Mouse (Mus musculus): ENCODE measurements around the gene Cbl.

DNA sequence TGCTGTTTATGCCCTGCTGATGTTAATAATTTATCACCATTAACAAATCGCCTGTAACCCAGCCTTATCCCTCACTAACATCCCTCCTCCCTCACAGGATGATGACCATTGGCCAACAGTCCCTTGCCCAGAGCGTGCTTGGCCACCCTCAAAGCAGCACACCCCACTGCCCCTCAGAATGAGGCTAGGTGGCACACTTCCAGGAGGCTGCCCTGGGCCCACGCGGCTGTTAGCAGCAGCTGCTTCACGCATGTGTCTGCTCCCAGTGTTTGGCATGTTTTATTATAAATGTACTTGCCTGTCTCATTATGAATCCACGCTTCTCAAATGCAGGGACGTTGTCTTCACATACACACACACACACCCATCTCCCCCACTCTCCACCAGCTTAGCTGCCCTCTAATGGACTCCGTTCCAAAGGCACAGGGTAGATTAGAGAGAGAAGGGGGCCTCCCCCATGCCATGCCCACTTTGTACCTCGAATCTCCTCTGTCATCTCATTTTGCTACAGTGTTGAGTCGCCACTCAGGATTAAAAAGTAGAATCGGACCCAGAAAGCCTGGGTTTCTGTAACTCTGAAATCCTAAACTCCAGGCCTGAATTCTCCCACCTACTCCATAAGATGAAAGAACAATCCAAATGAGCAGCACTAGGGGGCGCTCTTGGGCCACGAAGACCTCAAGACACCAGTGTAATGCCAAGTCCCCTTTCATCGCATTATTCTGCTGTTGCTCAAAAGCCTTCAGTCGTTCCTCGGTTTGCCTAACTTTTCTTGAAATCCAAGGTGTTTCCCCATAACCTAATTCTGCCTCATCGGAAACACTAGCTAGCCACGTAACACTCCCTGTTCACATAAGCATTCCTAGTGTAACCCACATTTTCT lies 108.1 kb downstream of the Cbl start:
- peak; percentile 91 for TF ChIP-seq CTCF (IDR thresholded peaks at IDR 0.05; ENCODE audit: insufficient read depth, low read length)
- no peak for TF ChIP-seq POLR2A (IDR thresholded peaks at IDR 0.05; ENCODE audit: borderline replicate concordance, extremely low read depth, low read depth, low read length)
